27 mouse cellular contexts compared by ENCODE assay signal in the genomic region with DNA sequence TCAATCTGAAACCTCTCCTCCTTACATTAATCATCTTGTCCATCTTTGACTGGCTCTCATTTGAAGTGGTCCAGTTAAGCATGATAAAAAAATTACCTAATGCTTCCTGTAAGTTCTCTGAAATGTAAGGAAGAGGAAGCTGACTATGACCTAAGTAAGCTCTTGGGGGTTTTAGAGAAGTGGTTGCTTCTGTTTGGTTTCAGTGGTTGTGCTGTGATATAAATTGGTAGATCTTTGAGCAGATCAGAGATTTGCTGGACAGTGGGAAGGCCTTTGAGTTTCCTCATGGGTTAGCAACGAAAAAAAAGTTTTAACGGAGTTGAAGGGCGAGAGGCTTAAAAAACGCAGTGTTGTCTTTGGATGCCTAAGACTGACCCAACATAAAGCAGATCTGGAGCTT.
A peak's percentile ranks its signal among the peaks of the same experiment; 100 is the strongest.
DNase-seq lines count a peak whose midpoint lies in the region; ATAC-seq and TF ChIP-seq lines count a peak whose summit lies in the region.
"Had no signal": no experiment of that assay in that cellular context is flagged by ENCODE, and none has a peak within 500 bp of the region (broad histone marks: within the 10 kb centered on the region; RNA-seq: fewer than 3 reads in every experiment).

No protein-coding gene starts in this region.

- ATAC-seq in megakaryocyte progenitor cell, adult 5-6 weeks (replicated peaks; ENCODE audit: poor library complexity) = peak; percentile 97
- ATAC-seq in midbrain, embryonic 16.5 days = no peak
- ATAC-seq: forebrain, postnatal 0 days; inflammation-experienced regulatory T-cells, adult 6 months; midbrain, embryonic 13.5 days had no signal

- no peak overlapping the region for H3K4me2 ChIP-seq in midbrain, embryonic 16.5 days (ENCODE audit: low read length)
- H3K4me2 ChIP-seq: heart, embryonic 13.5 days; hindbrain, embryonic 14.5 days; limb, embryonic 13.5 days; lung, embryonic 14.5 days; midbrain, embryonic 13.5 days had no signal

- DNase-seq in lung, postnatal 36 days = peak; percentile 37
- DNase-seq in lung, postnatal 10 days = no peak
- no peak for DNase-seq in ovary, postnatal 10 days (ENCODE audit: low spot score)
- no peak for DNase-seq in layer of hippocampus, adult 8-10 months (ENCODE audit: low spot score in 2 of 2)
- DNase-seq: adrenal gland, postnatal 14 days; cerebellum, adult 9-11 months; forebrain, postnatal 0 days; gastrocnemius, postnatal 14 days; heart, adult 2 months; heart, postnatal 14 days; kidney, adult 8-10 months; kidney, postnatal 10 days; layer of hippocampus, postnatal 36 days; lung, embryonic 14.5 days; spleen, adult 18-20 months had no signal

- no peak overlapping the region for H3K9ac ChIP-seq in midbrain, embryonic 16.5 days (ENCODE audit: low read depth, low read length)
- H3K9ac ChIP-seq: forebrain, postnatal 0 days; heart, embryonic 13.5 days; hindbrain, embryonic 14.5 days; limb, embryonic 13.5 days; liver, embryonic 14.5 days; lung, embryonic 14.5 days; midbrain, embryonic 13.5 days had no signal

- H3K27ac ChIP-seq in bone marrow macrophage, adult 2 months (ENCODE audit: insufficient read depth, low read depth, low read length) = peak overlapping the region; percentile 94
- no peak overlapping the region for H3K27ac ChIP-seq in midbrain, embryonic 16.5 days (ENCODE audit: low read length)
- H3K27ac ChIP-seq: embryonic facial prominence, embryonic 10.5 days; heart, adult 2 months; heart, embryonic 13.5 days; hindbrain, embryonic 14.5 days; limb, embryonic 13.5 days; liver, embryonic 14.5 days; midbrain, embryonic 13.5 days had no signal

- WGBS in midbrain, embryonic 16.5 days = 87% methylated on average over 4 of the region's 4 CpGs

- H3K4me3 ChIP-seq in bone marrow macrophage, adult 2 months (ENCODE audit: insufficient read depth, low read length) = peak overlapping the region; percentile 48
- no peak overlapping the region for H3K4me3 ChIP-seq in midbrain, embryonic 16.5 days (ENCODE audit: low read depth, low read length)
- H3K4me3 ChIP-seq: embryonic facial prominence, embryonic 10.5 days; heart, adult 2 months; heart, embryonic 13.5 days; limb, embryonic 13.5 days; megakaryocyte, embryonic 14.5 days; midbrain, embryonic 13.5 days; myocyte had no signal

- no peaks in the 10 kb centered on the region for H3K27me3 ChIP-seq in midbrain, embryonic 16.5 days (ENCODE audit: control insufficient read depth, insufficient read depth, low read depth, low read length)
- H3K27me3 ChIP-seq: heart, embryonic 13.5 days; limb, embryonic 13.5 days; midbrain, embryonic 13.5 days had no signal

- no peaks in the 10 kb centered on the region for H3K36me3 ChIP-seq in midbrain, embryonic 16.5 days (ENCODE audit: control insufficient read depth, insufficient read depth, low read length)
- H3K36me3 ChIP-seq: embryonic facial prominence, embryonic 10.5 days; heart, embryonic 13.5 days; limb, embryonic 13.5 days; midbrain, embryonic 13.5 days had no signal

- peaks cover 31% of the 10 kb centered on the region for H3K4me1 ChIP-seq in bone marrow macrophage, adult 2 months (ENCODE audit: control insufficient read depth, insufficient read depth, low read length)
- H3K4me1 ChIP-seq in midbrain, embryonic 16.5 days (ENCODE audit: control insufficient read depth, insufficient read depth, low read length) = no peaks in the 10 kb centered on the region
- H3K4me1 ChIP-seq: embryonic facial prominence, embryonic 10.5 days; heart, embryonic 13.5 days; limb, embryonic 13.5 days; megakaryocyte, embryonic 14.5 days; midbrain, embryonic 13.5 days had no signal

- no peak for TF ChIP-seq CTCF in bone marrow macrophage, adult 2 months (IDR thresholded peaks at IDR 0.05; ENCODE audit: low read depth, low read length)

- TF ChIP-seq POLR2A in bone marrow macrophage, adult 2 months (IDR thresholded peaks at IDR 0.05; ENCODE audit: borderline replicate concordance, low read depth, low read length) = no peak

- H3K9me3 ChIP-seq in midbrain, embryonic 16.5 days (replicated peaks; ENCODE audit: control insufficient read depth, low read length, poor library complexity, severe bottlenecking) = no peaks in the 10 kb centered on the region
- H3K9me3 ChIP-seq: embryonic facial prominence, embryonic 10.5 days; heart, embryonic 13.5 days; limb, embryonic 13.5 days; megakaryocyte, embryonic 14.5 days; midbrain, embryonic 13.5 days had no signal
